Mouse (Mus musculus): Measurements from ENCODE around the gene Slc30a10. TPM values are rescaled to one million over a fixed set of nuclear protein-coding genes. Genes with fewer than 3 reads are reported as not detected.

Slc30a10 gene
- polyA plus RNA-seq, 1 experiment from 2014 or later, result 1.4 TPM

- H3K9me3 ChIP-seq (replicated peaks), result no peaks in the 10 kb centered on the region
- WGBS, result 83% methylated on average over 7 of the region's 7 CpGs
- DNase-seq (ENCODE audit: low spot score), result no peak
- no peak overlapping the region for H3K4me3 ChIP-seq
- no peaks in the 10 kb centered on the region for H3K36me3 ChIP-seq
- H3K4me1 ChIP-seq, result no peaks in the 10 kb centered on the region
- no peaks in the 10 kb centered on the region for H3K27me3 ChIP-seq (ENCODE audit: low read depth, poor library complexity, severe bottlenecking)
- H3K27ac ChIP-seq (replicated peaks), result no peak overlapping the region
These were observed 46.0 kb downstream of the Slc30a10 start for GRCm38 (mm10) chr1:185500602-185501001.

GRCm38 (mm10) chr1:185501801-185502340 lies 47.2 kb downstream of the Slc30a10 start:
- WGBS, result 28% methylated on average over 10 of the region's 10 CpGs
- no peak for DNase-seq (ENCODE audit: low spot score)

GRCm38 (mm10) chr1:185502550-185502949 lies 47.9 kb downstream of the Slc30a10 start:
- no peak overlapping the region for H3K4me3 ChIP-seq
- DNase-seq (ENCODE audit: low spot score), result no peak
- 66% methylated on average over 6 of the region's 6 CpGs for WGBS
- no peak overlapping the region for H3K27ac ChIP-seq (replicated peaks)
- no peaks in the 10 kb centered on the region for H3K9me3 ChIP-seq (replicated peaks)
- H3K4me1 ChIP-seq, result no peaks in the 10 kb centered on the region
- no peaks in the 10 kb centered on the region for H3K27me3 ChIP-seq (ENCODE audit: low read depth, poor library complexity, severe bottlenecking)
- H3K36me3 ChIP-seq, result no peaks in the 10 kb centered on the region

More at GRCm38 (mm10) chr1:185501801-185502340, 47.2 kb downstream of the Slc30a10 start:
- Histone ChIP-seq H3K36me3 (no peaks in the 10 kb centered on the region), H3K27ac (replicated peaks) (no peak overlapping the region), H3K27me3 (ENCODE audit: low read depth, poor library complexity, severe bottlenecking) (no peaks in the 10 kb centered on the region), H3K4me1 (no peaks in the 10 kb centered on the region), H3K9me3 (replicated peaks) (no peaks in the 10 kb centered on the region), H3K4me3 (no peak overlapping the region)

- Histone ChIP-seq H3K4me3 (no peak overlapping the region), H3K36me3 (no peaks in the 10 kb centered on the region), H3K4me1 (no peaks in the 10 kb centered on the region), H3K9me3 (replicated peaks) (no peaks in the 10 kb centered on the region), H3K27me3 (ENCODE audit: low read depth, poor library complexity, severe bottlenecking) (no peaks in the 10 kb centered on the region), H3K27ac (replicated peaks) (no peak overlapping the region)
- WGBS, result 81% methylated on average over 3 of the region's 3 CpGs
- no peak for DNase-seq (ENCODE audit: low spot score)
These were observed 54.4 kb downstream of the Slc30a10 start for GRCm38 (mm10) chr1:185509042-185509441.

GRCm38 (mm10) chr1:185511306-185511705 lies 56.7 kb downstream of the Slc30a10 start:
- Histone ChIP-seq H3K4me3 (no peak overlapping the region), H3K9me3 (replicated peaks) (no peaks in the 10 kb centered on the region), H3K27me3 (ENCODE audit: low read depth, poor library complexity, severe bottlenecking) (no peaks in the 10 kb centered on the region), H3K36me3 (no peaks in the 10 kb centered on the region), H3K27ac (replicated peaks) (no peak overlapping the region), H3K4me1 (peaks cover 6% of the 10 kb centered on the region; the same call in 1 of the 2 replicates)
- DNase-seq (ENCODE audit: low spot score), result no peak
- WGBS, result 92% methylated on average over 5 of the region's 5 CpGs

- H3K27ac ChIP-seq (replicated peaks), result no peak overlapping the region
- no peaks in the 10 kb centered on the region for H3K27me3 ChIP-seq (ENCODE audit: low read depth, poor library complexity, severe bottlenecking)
- DNase-seq (ENCODE audit: low spot score), result no peak
- peaks cover 6% of the 10 kb centered on the region; the same call in 1 of the 2 replicates for H3K4me1 ChIP-seq
- no peak overlapping the region for H3K4me3 ChIP-seq
- 72% methylated on average over 14 of the region's 14 CpGs for WGBS
- no peaks in the 10 kb centered on the region for H3K36me3 ChIP-seq
- no peaks in the 10 kb centered on the region for H3K9me3 ChIP-seq (replicated peaks)
These were observed 60.9 kb downstream of the Slc30a10 start for GRCm38 (mm10) chr1:185515526-185515979.

GRCm38 (mm10) chr1:185516041-185516440 lies 61.4 kb downstream of the Slc30a10 start:
- Histone ChIP-seq H3K27ac (replicated peaks) (no peak overlapping the region), H3K9me3 (replicated peaks) (no peaks in the 10 kb centered on the region), H3K36me3 (no peaks in the 10 kb centered on the region), H3K4me1 (peaks cover 6% of the 10 kb centered on the region; the same call in 1 of the 2 replicates), H3K27me3 (ENCODE audit: low read depth, poor library complexity, severe bottlenecking) (no peaks in the 10 kb centered on the region), H3K4me3 (no peak overlapping the region)
- no peak for DNase-seq (ENCODE audit: low spot score)
- WGBS, result 84% methylated on average over 10 of the region's 10 CpGs

GRCm38 (mm10) chr1:185517566-185517965 lies 62.9 kb downstream of the Slc30a10 start:
- DNase-seq (ENCODE audit: low spot score), result no peak
- Histone ChIP-seq H3K4me3 (no peak overlapping the region), H3K36me3 (no peaks in the 10 kb centered on the region), H3K27ac (replicated peaks) (peak overlapping the region; percentile 67), H3K27me3 (ENCODE audit: low read depth, poor library complexity, severe bottlenecking) (no peaks in the 10 kb centered on the region), H3K4me1 (peaks cover 6% of the 10 kb centered on the region; the same call in 1 of the 2 replicates), H3K9me3 (replicated peaks) (no peaks in the 10 kb centered on the region)
- 5% methylated on average over 3 of the region's 5 CpGs for WGBS

Other genes with a start within 250 kb of the Slc30a10 start
- 25.0 and 25.7 TPM in 2 replicates for gene Iars2, start 125.5 kb upstream of the Slc30a10 start, polyA plus RNA-seq (2016; fragmentation: Nextera tagmentation; extraction: Ambion mirVana)
- gene Bpnt1, start 122.7 kb upstream of the Slc30a10 start, polyA plus RNA-seq (2016; fragmentation: Nextera tagmentation; extraction: Ambion mirVana), result 30.7 and 31.8 TPM in 2 replicates
- gene Eprs, start 91.8 kb upstream of the Slc30a10 start, polyA plus RNA-seq (2016; fragmentation: Nextera tagmentation; extraction: Ambion mirVana), result 152 and 157 TPM in 2 replicates